ENCODE assay signal across 8 mouse cellular contexts in the genomic region with DNA sequence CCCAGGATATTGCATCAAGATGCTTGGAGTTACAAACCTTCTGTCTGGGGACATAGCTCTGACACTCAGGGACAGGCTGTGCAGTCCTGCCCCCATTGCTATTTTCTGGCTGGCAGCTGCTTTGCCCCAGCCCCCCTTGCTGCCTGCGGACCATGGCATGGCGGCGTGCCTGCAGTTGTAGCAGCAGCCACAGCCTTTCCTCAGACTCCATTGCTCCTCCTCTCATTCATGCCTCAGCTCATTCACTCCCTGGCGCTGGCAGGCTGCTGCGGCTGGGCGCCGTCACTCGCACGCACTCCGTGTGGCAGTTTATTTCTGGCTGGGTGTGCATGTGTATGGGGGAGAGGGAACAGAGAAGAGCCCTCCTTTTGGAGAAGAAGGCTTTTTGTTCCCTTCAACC. TPM values are rescaled to one million over a fixed set of nuclear protein-coding genes. Genes with fewer than 3 reads are reported as not detected.
DNase-seq lines count a peak whose midpoint lies in the region; ATAC-seq and TF ChIP-seq lines count a peak whose summit lies in the region.

No protein-coding gene starts in this region.

- peak overlapping the region; percentile 1 for H3K4me2 ChIP-seq in kidney, embryonic 16.5 days (replicated peaks; ENCODE audit: low read depth, low read length)

- H3K4me3 ChIP-seq in kidney, embryonic 16.5 days (ENCODE audit: low read length) = no peak overlapping the region
- no peak overlapping the region for H3K4me3 ChIP-seq in kidney, adult 2 months (ENCODE audit: insufficient read depth, low read depth, low read length)
- no peak overlapping the region for H3K4me3 ChIP-seq in heart, adult 2 months
- peak overlapping the region; percentile 5 for H3K4me3 ChIP-seq in midbrain, embryonic 10.5 days

- no peak overlapping the region for H3K27ac ChIP-seq in kidney, embryonic 16.5 days (ENCODE audit: low read length)
- no peak overlapping the region for H3K27ac ChIP-seq in kidney, adult 2 months (ENCODE audit: insufficient read depth, low read depth, low read length)
- no peak overlapping the region for H3K27ac ChIP-seq in heart, adult 2 months
- H3K27ac ChIP-seq in midbrain, embryonic 10.5 days (replicated peaks) = peak overlapping the region; percentile 47; the same call in 1 of the 2 replicates

- H3K4me1 ChIP-seq in kidney, embryonic 16.5 days (ENCODE audit: insufficient read depth, low read length) = peaks cover 23% of the 10 kb centered on the region
- H3K4me1 ChIP-seq in kidney, adult 2 months (ENCODE audit: control insufficient read depth, insufficient read depth, low read length) = no peaks in the 10 kb centered on the region
- H3K4me1 ChIP-seq in heart, adult 2 months (ENCODE audit: control insufficient read depth, insufficient read depth, low read length) = peaks cover 3% of the 10 kb centered on the region
- peaks cover 33% of the 10 kb centered on the region for H3K4me1 ChIP-seq in midbrain, embryonic 10.5 days

- no peak for TF ChIP-seq CTCF in kidney, adult 2 months (conservative IDR thresholded peaks at IDR 0.05; ENCODE audit: insufficient read depth, insufficient read length, low read depth, low read length)
- no peak for TF ChIP-seq CTCF in heart, adult 2 months (IDR thresholded peaks at IDR 0.05)

- no peaks in the 10 kb centered on the region for H3K27me3 ChIP-seq in kidney, embryonic 16.5 days (ENCODE audit: insufficient read depth, low read length)
- no peaks in the 10 kb centered on the region for H3K27me3 ChIP-seq in kidney, adult 2 months (replicated peaks; ENCODE audit: control insufficient read depth, insufficient read depth, low read length)
- no peaks in the 10 kb centered on the region for H3K27me3 ChIP-seq in heart, adult 2 months (ENCODE audit: control insufficient read depth, insufficient read depth, low read length)
- peaks cover 10% of the 10 kb centered on the region; the same call in 1 of the 2 replicates for H3K27me3 ChIP-seq in midbrain, embryonic 10.5 days (ENCODE audit: low read depth, poor library complexity, severe bottlenecking)

- H3K9ac ChIP-seq in kidney, embryonic 16.5 days (replicated peaks; ENCODE audit: low read length) = no peak overlapping the region
- no peak overlapping the region for H3K9ac ChIP-seq in heart, adult 2 months (ENCODE audit: low read depth, low read length)

- TF ChIP-seq EP300 in heart, adult 2 months (IDR thresholded peaks at IDR 0.05; ENCODE audit: insufficient read depth, low read depth, low read length) = no peak

- TF ChIP-seq POLR2A in kidney, adult 2 months (IDR thresholded peaks at IDR 0.05; ENCODE audit: low read depth, low read length) = no peak
- TF ChIP-seq POLR2A in heart, adult 2 months (IDR thresholded peaks at IDR 0.05; ENCODE audit: insufficient read depth, low read depth, low read length) = no peak

- 26% methylated on average over 10 of the region's 10 CpGs for WGBS in kidney, embryonic 16.5 days
- 36% methylated on average over 10 of the region's 10 CpGs for WGBS in kidney, adult 2 months
- 39% methylated on average over 10 of the region's 10 CpGs for WGBS in heart, adult 2 months
- WGBS in midbrain, embryonic 10.5 days = 27% methylated on average over 10 of the region's 10 CpGs

- H3K79me2 ChIP-seq in heart, adult 2 months (replicated peaks; ENCODE audit: control insufficient read depth, insufficient read depth, low read length) = no peaks in the 10 kb centered on the region

- H3K9me3 ChIP-seq in kidney, embryonic 16.5 days (ENCODE audit: low read length) = no peaks in the 10 kb centered on the region
- H3K9me3 ChIP-seq in midbrain, embryonic 10.5 days (replicated peaks) = no peaks in the 10 kb centered on the region

- H3K36me3 ChIP-seq in kidney, embryonic 16.5 days (ENCODE audit: insufficient read depth, low read length) = no peaks in the 10 kb centered on the region
- no peaks in the 10 kb centered on the region for H3K36me3 ChIP-seq in kidney, adult 2 months (ENCODE audit: control insufficient read depth, insufficient read depth, low read length)
- no peaks in the 10 kb centered on the region for H3K36me3 ChIP-seq in heart, adult 2 months (ENCODE audit: control insufficient read depth, insufficient read depth, low read length)
- no peaks in the 10 kb centered on the region for H3K36me3 ChIP-seq in midbrain, embryonic 10.5 days

- intact Hi-C loops in heart, adult 2 months (cut with DNase I) = no loop called here

- DNase-seq in kidney, adult 2 months = no peak
- peak; percentile 42 to 53 for DNase-seq in heart, adult 2 months
- DNase-seq in layer of hippocampus, postnatal 14 days (ENCODE audit: low spot score in 2 of 2) = peak; percentile 68 to 78
- DNase-seq in midbrain, embryonic 10.5 days (ENCODE audit: low spot score) = no peak
- no peak for DNase-seq in thymus, postnatal 36 days
- DNase-seq in urinary bladder, postnatal 10 days (ENCODE audit: low spot score) = no peak

- ATAC-seq in kidney, embryonic 16.5 days (ENCODE audit: low FRiP score, low TSS enrichment) = peak; percentile 41; the same call in 1 of the 2 replicates
- no peak for ATAC-seq in monocyte, adult 5-6 weeks (replicated peaks; ENCODE audit: insufficient number of reproducible peaks, low FRiP score, low TSS enrichment, poor library complexity, severe bottlenecking)

RNA-seq across cellular contexts. Expression of gene Camk1g, which starts 2.0 kb away (rescaled TPM):
- polyA plus RNA-seq in kidney, embryonic 16.5 days (2015; fragmentation: Nextera tagmentation; extraction: Ambion mirVana) = 14.1 and 16.2 TPM in 2 replicates
- polyA plus RNA-seq in kidney, adult 2 months (2012; rRNA removed) = 8.2 and 9.0 TPM in 2 replicates
- under 1 TPM in 1 of 2 experiments, not detected in 1; 0.16 TPM for total RNA-seq in heart, adult 2 months (2021)
- polyA plus RNA-seq in heart, adult 2 months (2012; rRNA removed) = 2.8 and 2.9 TPM in 2 replicates
- total RNA-seq in layer of hippocampus, postnatal 14 days (2021) = 10 to 100 TPM; 30.7 to 37.8 TPM
- polyA plus RNA-seq in midbrain, embryonic 10.5 days (2016; fragmentation: Nextera tagmentation; extraction: Ambion mirVana) = 12.8 and 18.4 TPM in 2 replicates
- total RNA-seq in monocyte, adult 5-6 weeks (2017) = not detected in 3 replicates

Comparison
In these comparisons a context has a peak if more than half of its experiments do, and no peak if none do; other contexts are left out.
1. DNase-seq: peak in heart, adult 2 months (2 of 2) and layer of hippocampus, postnatal 14 days (2 of 2); none in kidney, adult 2 months (single experiment), midbrain, embryonic 10.5 days (single experiment), thymus, postnatal 36 days (0 of 2) and urinary bladder, postnatal 10 days (single experiment).